Mouse (Mus musculus): Measurements from ENCODE around the gene Nova2. TPM values are rescaled to one million over a fixed set of nuclear protein-coding genes. Genes with fewer than 3 reads are reported as not detected.
A peak's percentile ranks its signal among the peaks of the same experiment; 100 is the strongest.

The Nova2 gene
- polyA plus RNA-seq, 1 experiment from 2014 or later: 0.18 TPM

DNA sequence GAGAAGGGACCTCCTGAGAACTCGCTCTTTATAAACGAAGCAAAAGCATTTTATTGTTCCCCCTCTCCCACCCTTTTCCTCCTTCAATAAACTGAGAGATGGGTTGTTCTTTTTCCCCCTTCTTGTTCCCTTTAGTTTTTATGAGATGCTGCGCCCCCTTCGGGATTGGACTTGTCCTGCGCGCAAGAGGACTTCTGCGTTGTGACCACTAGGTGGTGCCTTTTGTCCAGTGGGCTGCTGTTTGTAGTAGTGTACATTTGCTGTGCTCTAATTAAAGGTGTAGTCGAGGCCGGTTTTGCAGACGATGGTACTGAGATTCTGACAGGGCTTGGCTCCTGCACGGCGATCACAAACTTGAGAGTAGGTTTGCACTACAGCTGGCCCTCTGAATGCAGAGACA lies 80.8 kb downstream of the Nova2 start:
- peaks cover 18% of the 10 kb centered on the region for H3K4me1 ChIP-seq (replicated peaks; ENCODE audit: control insufficient read depth, insufficient read depth, low read length)
- H3K4me3 ChIP-seq (ENCODE audit: low read depth, low read length): peak overlapping the region; percentile 86; the same call in 1 of the 2 replicates
- ATAC-seq: peak; percentile 28; the same call in 1 of the 2 replicates
- peaks cover 11% of the 10 kb centered on the region; the same call in 1 of the 2 replicates for H3K36me3 ChIP-seq (ENCODE audit: control insufficient read depth, insufficient read depth)
- peak overlapping the region; percentile 36 for H3K27ac ChIP-seq (ENCODE audit: low read depth, low read length)
- TF ChIP-seq CTCF (IDR thresholded peaks at IDR 0.05; ENCODE audit: low read depth): peak; percentile 99
- no peak overlapping the region for H3K9ac ChIP-seq (ENCODE audit: low read depth, low read length)
- no peaks in the 10 kb centered on the region for H3K9me3 ChIP-seq (ENCODE audit: control insufficient read depth)
- H3K27me3 ChIP-seq (replicated peaks; ENCODE audit: control insufficient read depth, insufficient read depth, low read length): no peaks in the 10 kb centered on the region
- 4% methylated on average over 12 of the region's 12 CpGs for WGBS
- H3K4me2 ChIP-seq (replicated peaks; ENCODE audit: low read depth): peak overlapping the region; percentile 91

DNA sequence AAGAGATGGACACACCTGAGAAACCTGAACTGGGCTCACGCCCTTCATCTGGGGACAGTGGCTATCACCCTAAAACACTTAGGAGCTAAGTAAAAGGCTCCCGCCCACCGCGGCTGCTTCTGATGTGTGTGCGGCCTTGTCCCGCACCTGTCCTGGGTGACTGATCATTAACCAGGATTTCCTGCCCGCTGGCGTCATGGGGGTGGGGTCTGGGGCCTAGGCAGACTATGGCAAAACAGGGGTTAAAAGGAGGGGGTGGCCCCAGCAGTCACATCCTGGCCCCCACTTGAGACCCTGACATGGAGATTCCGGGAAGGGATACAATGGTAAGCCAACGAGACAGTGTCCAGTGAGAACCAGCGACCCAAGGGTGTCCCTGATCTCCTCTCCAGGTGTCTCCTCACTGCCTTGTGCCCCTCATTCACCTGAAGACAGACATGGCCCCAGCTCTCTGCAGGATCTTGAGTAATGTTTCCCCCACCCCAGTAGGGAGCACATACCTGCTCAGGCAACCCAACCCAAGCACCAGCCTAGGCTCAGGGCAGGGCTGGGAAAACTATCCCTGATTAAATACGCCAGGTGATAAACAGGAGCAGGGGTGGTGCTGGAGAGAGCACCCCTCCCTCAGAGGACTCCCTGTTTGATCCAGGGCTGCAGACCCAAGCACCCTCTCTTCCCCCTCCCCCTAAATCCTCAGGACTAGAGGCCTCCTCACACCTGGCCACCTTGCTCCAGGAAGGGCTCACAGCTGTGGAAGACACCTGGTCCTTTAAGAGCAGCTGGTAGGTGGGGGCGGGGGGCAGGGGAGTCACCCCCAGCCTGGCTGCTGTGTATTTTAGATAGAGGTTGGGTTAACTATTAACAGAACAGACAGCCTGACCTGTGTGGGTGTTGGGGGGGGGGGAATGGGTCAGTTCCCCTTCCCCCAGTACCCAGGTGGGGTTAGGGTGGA lies 81.6 kb downstream of the Nova2 start:
- Histone ChIP-seq H3K36me3 (ENCODE audit: control insufficient read depth, insufficient read depth) (peaks cover 11% of the 10 kb centered on the region; the same call in 1 of the 2 replicates), H3K9ac (ENCODE audit: low read depth, low read length) (no peak overlapping the region), H3K4me3 (ENCODE audit: low read depth, low read length) (no peak overlapping the region), H3K27ac (ENCODE audit: low read depth, low read length) (peak overlapping the region; percentile 36), H3K9me3 (ENCODE audit: control insufficient read depth) (no peaks in the 10 kb centered on the region), H3K27me3 (replicated peaks; ENCODE audit: control insufficient read depth, insufficient read depth, low read length) (no peaks in the 10 kb centered on the region), H3K4me1 (replicated peaks; ENCODE audit: control insufficient read depth, insufficient read depth, low read length) (peaks cover 18% of the 10 kb centered on the region), H3K4me2 (replicated peaks; ENCODE audit: low read depth) (peak overlapping the region; percentile 91)
- ATAC-seq: peak; percentile 48
- no peak for TF ChIP-seq CTCF (IDR thresholded peaks at IDR 0.05; ENCODE audit: low read depth)
- 31% methylated on average over 13 of the region's 13 CpGs for WGBS

DNA sequence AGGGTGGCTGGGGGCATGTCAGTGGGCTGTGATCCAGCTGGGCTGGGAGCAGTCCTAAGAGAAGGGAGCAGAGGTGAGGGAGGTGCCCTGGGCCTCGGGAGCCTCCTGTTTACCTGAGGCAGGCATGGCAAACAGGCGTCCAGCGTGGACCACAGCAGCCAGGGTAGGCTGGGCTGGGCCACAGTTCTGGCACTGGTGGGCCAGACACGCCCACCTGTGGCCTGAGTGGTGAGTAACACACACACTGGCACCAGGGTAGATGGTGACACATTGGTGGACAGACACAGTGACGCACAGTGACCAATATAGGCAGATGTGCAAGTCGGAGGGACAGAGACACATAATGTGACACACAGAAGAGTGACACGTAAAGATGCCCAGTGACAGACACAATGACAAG lies 84.9 kb downstream of the Nova2 start:
- no peak for ATAC-seq
- no peak overlapping the region for H3K9ac ChIP-seq (ENCODE audit: low read depth, low read length)

DNA sequence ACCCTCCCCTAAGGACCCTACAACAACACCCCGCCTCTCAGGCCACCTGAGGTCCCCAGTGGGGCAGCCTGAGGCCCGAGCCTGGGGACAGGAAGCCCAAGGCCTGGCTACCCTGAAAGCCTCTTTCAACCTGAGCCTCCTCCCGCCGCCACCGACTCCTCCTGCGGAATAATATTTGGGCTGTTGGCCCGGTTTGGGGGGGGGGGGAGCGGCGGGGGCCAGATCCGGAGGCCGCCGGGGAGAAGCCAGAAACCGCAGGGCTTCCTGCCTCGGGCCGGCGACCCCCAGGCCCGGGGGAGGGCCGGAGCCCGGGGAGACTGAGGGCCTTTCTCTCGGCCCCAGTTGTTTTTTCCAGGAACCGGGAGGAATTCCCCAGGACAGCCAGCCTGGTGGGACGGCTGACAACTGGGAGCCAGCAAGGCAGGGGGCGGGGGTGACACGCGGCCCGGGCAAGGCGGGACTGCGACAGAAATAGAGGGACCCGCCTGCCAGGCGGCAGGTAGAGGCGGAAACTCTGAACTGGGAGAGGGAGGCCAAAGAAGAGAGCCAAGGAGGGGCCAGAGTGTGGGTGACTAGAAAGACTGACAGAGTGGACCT lies 86.4 kb downstream of the Nova2 start:
- 0 out of 2 replicates have a peak, but pooled peaks cover 5% of the 10 kb centered on the region for H3K4me1 ChIP-seq (replicated peaks; ENCODE audit: control insufficient read depth, insufficient read depth, low read length)
- H3K27ac ChIP-seq (ENCODE audit: low read depth, low read length): peak overlapping the region; percentile 35
- no peaks in the 10 kb centered on the region for H3K27me3 ChIP-seq (replicated peaks; ENCODE audit: control insufficient read depth, insufficient read depth, low read length)
- H3K36me3 ChIP-seq (ENCODE audit: control insufficient read depth, insufficient read depth): no peaks in the 10 kb centered on the region; the same call in 1 of the 2 replicates
- TF ChIP-seq CTCF (IDR thresholded peaks at IDR 0.05; ENCODE audit: low read depth): no peak
- peak overlapping the region; percentile 67 for H3K4me2 ChIP-seq (replicated peaks; ENCODE audit: low read depth)
- 3% methylated on average over 29 of the region's 31 CpGs for WGBS
- H3K9me3 ChIP-seq (ENCODE audit: control insufficient read depth): no peaks in the 10 kb centered on the region
- peak; percentile 19 for ATAC-seq
- peak overlapping the region; percentile 33 for H3K4me3 ChIP-seq (ENCODE audit: low read depth, low read length)
- peak overlapping the region; percentile 63 for H3K9ac ChIP-seq (ENCODE audit: low read depth, low read length)

More for the DNA sequence above, 84.9 kb downstream of the Nova2 start:
- Histone ChIP-seq H3K9me3 (ENCODE audit: control insufficient read depth) (no peaks in the 10 kb centered on the region), H3K4me3 (ENCODE audit: low read depth, low read length) (no peak overlapping the region), H3K27ac (ENCODE audit: low read depth, low read length) (no peak overlapping the region), H3K27me3 (replicated peaks; ENCODE audit: control insufficient read depth, insufficient read depth, low read length) (no peaks in the 10 kb centered on the region), H3K4me1 (replicated peaks; ENCODE audit: control insufficient read depth, insufficient read depth, low read length) (peaks cover 13% of the 10 kb centered on the region; the same call in 1 of the 2 replicates), H3K36me3 (ENCODE audit: control insufficient read depth, insufficient read depth) (peaks cover 6% of the 10 kb centered on the region; the same call in 1 of the 2 replicates), H3K4me2 (replicated peaks; ENCODE audit: low read depth) (no peak overlapping the region)
- 71% methylated on average over 7 of the region's 7 CpGs for WGBS
- TF ChIP-seq CTCF (IDR thresholded peaks at IDR 0.05; ENCODE audit: low read depth): no peak

DNA sequence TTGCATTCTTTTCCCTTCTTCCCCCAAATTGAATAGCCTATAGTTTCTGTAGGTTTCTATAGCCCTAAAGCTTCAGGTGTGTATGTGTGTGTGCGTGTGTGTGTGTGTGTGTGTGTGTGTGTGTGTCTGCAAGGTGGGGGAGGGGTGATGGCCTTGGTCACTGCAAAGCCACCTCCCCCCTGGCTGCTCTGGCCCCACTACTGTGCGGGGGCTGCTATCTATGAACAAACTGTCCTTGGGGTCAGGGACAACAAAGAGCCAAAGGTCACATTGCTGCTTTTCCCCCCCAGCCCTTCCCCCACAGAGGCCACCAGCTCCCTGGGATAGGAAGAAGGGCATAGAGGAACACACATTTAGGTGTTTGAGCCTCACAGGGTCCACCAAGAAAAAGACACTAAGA lies 87.2 kb downstream of the Nova2 start:
- H3K4me1 ChIP-seq (replicated peaks; ENCODE audit: control insufficient read depth, insufficient read depth, low read length): 0 out of 2 replicates have a peak, but pooled peaks cover 5% of the 10 kb centered on the region
- no peak overlapping the region for H3K4me3 ChIP-seq (ENCODE audit: low read depth, low read length)
- 31% methylated on average over 2 of the region's 2 CpGs for WGBS
- no peak overlapping the region for H3K9ac ChIP-seq (ENCODE audit: low read depth, low read length)
- no peaks in the 10 kb centered on the region for H3K27me3 ChIP-seq (replicated peaks; ENCODE audit: control insufficient read depth, insufficient read depth, low read length)
- no peaks in the 10 kb centered on the region for H3K9me3 ChIP-seq (ENCODE audit: control insufficient read depth)
- no peaks in the 10 kb centered on the region; the same call in 1 of the 2 replicates for H3K36me3 ChIP-seq (ENCODE audit: control insufficient read depth, insufficient read depth)
- H3K4me2 ChIP-seq (replicated peaks; ENCODE audit: low read depth): peak overlapping the region; percentile 67; the same call in 1 of the 2 replicates
- H3K27ac ChIP-seq (ENCODE audit: low read depth, low read length): no peak overlapping the region
- TF ChIP-seq CTCF (IDR thresholded peaks at IDR 0.05; ENCODE audit: low read depth): no peak
- ATAC-seq: no peak

DNA sequence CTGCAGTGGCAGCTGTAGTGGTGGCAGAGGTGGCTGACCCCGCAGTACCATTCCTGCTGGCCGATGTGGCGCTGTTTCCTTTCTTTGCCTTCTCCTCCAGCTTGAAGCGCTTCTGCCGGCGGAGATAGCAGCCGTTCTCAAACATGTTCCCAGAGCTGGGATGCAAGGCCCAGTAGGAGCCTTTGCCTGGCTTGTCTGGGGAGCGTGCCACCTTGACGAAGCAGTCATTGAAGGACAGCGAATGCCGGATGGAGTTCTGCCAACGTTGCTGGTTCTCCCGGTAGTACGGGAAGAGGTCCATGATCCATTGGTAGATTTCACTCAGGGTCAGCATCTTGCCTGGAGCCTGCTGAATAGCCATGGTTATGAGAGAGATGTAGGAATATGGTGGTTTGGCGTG lies 88.8 kb downstream of the Nova2 start:
- H3K4me3 ChIP-seq (ENCODE audit: low read depth, low read length): no peak overlapping the region
- 80% methylated on average over 15 of the region's 15 CpGs for WGBS
- ATAC-seq: no peak
- H3K4me1 ChIP-seq (replicated peaks; ENCODE audit: control insufficient read depth, insufficient read depth, low read length): 0 out of 2 replicates have a peak, but pooled peaks cover 5% of the 10 kb centered on the region
- H3K27me3 ChIP-seq (replicated peaks; ENCODE audit: control insufficient read depth, insufficient read depth, low read length): no peaks in the 10 kb centered on the region
- H3K27ac ChIP-seq (ENCODE audit: low read depth, low read length): no peak overlapping the region
- no peak overlapping the region for H3K9ac ChIP-seq (ENCODE audit: low read depth, low read length)
- TF ChIP-seq CTCF (IDR thresholded peaks at IDR 0.05; ENCODE audit: low read depth): peak; percentile 15; the same call in 1 of the 2 replicates
- no peaks in the 10 kb centered on the region for H3K9me3 ChIP-seq (ENCODE audit: control insufficient read depth)
- no peaks in the 10 kb centered on the region; the same call in 1 of the 2 replicates for H3K36me3 ChIP-seq (ENCODE audit: control insufficient read depth, insufficient read depth)
- H3K4me2 ChIP-seq (replicated peaks; ENCODE audit: low read depth): no peak overlapping the region

Other genes starting within 250 kb of the Nova2 start
- not detected in 2 replicates for gene Psg20, start 239.7 kb upstream of the Nova2 start, polyA plus RNA-seq (2015; fragmentation: Nextera tagmentation; extraction: Ambion mirVana)
- not detected in 2 replicates for gene Psg22, start 207.8 kb upstream of the Nova2 start, polyA plus RNA-seq (2015; fragmentation: Nextera tagmentation; extraction: Ambion mirVana)
- gene Psg19, start 127.4 kb upstream of the Nova2 start, polyA plus RNA-seq (2015; fragmentation: Nextera tagmentation; extraction: Ambion mirVana): not detected in 2 replicates
- gene Psg17, start 104.3 kb upstream of the Nova2 start, polyA plus RNA-seq (2015; fragmentation: Nextera tagmentation; extraction: Ambion mirVana): not detected in 2 replicates
- 0.72 and 1.4 TPM in 2 replicates for gene Mill2, start 85.9 kb upstream of the Nova2 start, polyA plus RNA-seq (2015; fragmentation: Nextera tagmentation; extraction: Ambion mirVana)
- gene Pglyrp1, start 54.6 kb upstream of the Nova2 start, polyA plus RNA-seq (2015; fragmentation: Nextera tagmentation; extraction: Ambion mirVana): 141 and 155 TPM in 2 replicates
- gene Ccdc61, start 15.5 kb upstream of the Nova2 start, polyA plus RNA-seq (2015; fragmentation: Nextera tagmentation; extraction: Ambion mirVana): 13.5 and 15.1 TPM in 2 replicates
- gene Nanos2, start 61.5 kb downstream of the Nova2 start, polyA plus RNA-seq (2015; fragmentation: Nextera tagmentation; extraction: Ambion mirVana): not detected in 2 replicates
- gene Mypop, start 65.4 kb downstream of the Nova2 start, polyA plus RNA-seq (2015; fragmentation: Nextera tagmentation; extraction: Ambion mirVana): 1.1 and 1.2 TPM in 2 replicates
- gene Irf2bp1, start 78.2 kb downstream of the Nova2 start, polyA plus RNA-seq (2015; fragmentation: Nextera tagmentation; extraction: Ambion mirVana): 11.4 and 11.9 TPM in 2 replicates
- gene Foxa3, start 97.7 kb downstream of the Nova2 start, polyA plus RNA-seq (2015; fragmentation: Nextera tagmentation; extraction: Ambion mirVana): 11.8 and 12.4 TPM in 2 replicates
- 8.9 and 9.1 TPM in 2 replicates for gene Sympk, start 98.5 kb downstream of the Nova2 start, polyA plus RNA-seq (2015; fragmentation: Nextera tagmentation; extraction: Ambion mirVana)
- gene Rsph6a, start 128.8 kb downstream of the Nova2 start, polyA plus RNA-seq (2015; fragmentation: Nextera tagmentation; extraction: Ambion mirVana): not detected in 2 replicates
- gene Dmwd, start 150.3 kb downstream of the Nova2 start, polyA plus RNA-seq (2015; fragmentation: Nextera tagmentation; extraction: Ambion mirVana): 4.7 and 5.4 TPM in 2 replicates
- 50.8 and 60.4 TPM in 2 replicates for gene Dmpk, start 158.0 kb downstream of the Nova2 start, polyA plus RNA-seq (2015; fragmentation: Nextera tagmentation; extraction: Ambion mirVana)
- 4.6 and 5.1 TPM in 2 replicates for gene Six5, start 168.7 kb downstream of the Nova2 start, polyA plus RNA-seq (2015; fragmentation: Nextera tagmentation; extraction: Ambion mirVana)
- 0.38 and 0.39 TPM in 2 replicates for gene Gm4969, start 192.5 kb downstream of the Nova2 start, polyA plus RNA-seq (2015; fragmentation: Nextera tagmentation; extraction: Ambion mirVana)
- 4.8 and 5.1 TPM in 2 replicates for gene Fbxo46, start 194.0 kb downstream of the Nova2 start, polyA plus RNA-seq (2015; fragmentation: Nextera tagmentation; extraction: Ambion mirVana)
- gene Qpctl, start 223.4 kb downstream of the Nova2 start, polyA plus RNA-seq (2015; fragmentation: Nextera tagmentation; extraction: Ambion mirVana): 7.3 and 8.1 TPM in 2 replicates
- gene Snrpd2, start 223.8 kb downstream of the Nova2 start, polyA plus RNA-seq (2015; fragmentation: Nextera tagmentation; extraction: Ambion mirVana): 66.3 and 69.6 TPM in 2 replicates
- gene Gipr, start 240.2 kb downstream of the Nova2 start, polyA plus RNA-seq (2015; fragmentation: Nextera tagmentation; extraction: Ambion mirVana): 0.48 and 0.67 TPM in 2 replicates

All from intestine, postnatal 0 days (tissue).